Mouse (Mus musculus): ENCODE measurements at regions not wholly inside any gene's neighbourhood (a gene's known extent, or its start where the extent isn't known, plus 50 kb on each side); places are given as distances from the start of the nearest gene placed in this dataset.

- no peak for TF ChIP-seq CTCF (IDR thresholded peaks at IDR 0.05; ENCODE audit: extremely low read depth, insufficient read length, insufficient replicate concordance, low read depth, low read length)
- TF ChIP-seq POLR2A (IDR thresholded peaks at IDR 0.05; ENCODE audit: low read depth, low read length), result no peak
- Histone ChIP-seq H3K27ac (ENCODE audit: insufficient read depth, low read depth, low read length) (no peak overlapping the region), H3K36me3 (ENCODE audit: control insufficient read depth, insufficient read depth, low read length) (no peaks in the 10 kb centered on the region), H3K4me1 (ENCODE audit: control insufficient read depth, insufficient read depth, insufficient read length, low read length) (no peaks in the 10 kb centered on the region), H3K27me3 (ENCODE audit: control insufficient read depth, insufficient read depth, low read length) (no peaks in the 10 kb centered on the region), H3K4me3 (ENCODE audit: low read depth, low read length) (no peak overlapping the region)
- WGBS, result 86% methylated on average over 2 of the region's 2 CpGs
Observed at GRCm38 (mm10) chr12:98058977-98059376, 200.3 kb downstream of the Galc start.

GRCm38 (mm10) chr12:98050934-98051333, 208.3 kb downstream of the Galc start:
- no peak overlapping the region for H3K4me3 ChIP-seq (ENCODE audit: low read depth, low read length)
- H3K4me1 ChIP-seq (ENCODE audit: control insufficient read depth, insufficient read depth, insufficient read length, low read length), result no peaks in the 10 kb centered on the region
- no peaks in the 10 kb centered on the region for H3K36me3 ChIP-seq (ENCODE audit: control insufficient read depth, insufficient read depth, low read length)
- H3K27ac ChIP-seq (ENCODE audit: insufficient read depth, low read depth, low read length), result no peak overlapping the region
- WGBS, result 48% methylated on average over 4 of the region's 4 CpGs
- TF ChIP-seq CTCF (IDR thresholded peaks at IDR 0.05; ENCODE audit: extremely low read depth, insufficient read length, insufficient replicate concordance, low read depth, low read length) (no peak), POLR2A (IDR thresholded peaks at IDR 0.05; ENCODE audit: low read depth, low read length) (no peak)
- H3K27me3 ChIP-seq (ENCODE audit: control insufficient read depth, insufficient read depth, low read length), result no peaks in the 10 kb centered on the region

GRCm38 (mm10) chr12:98050500-98050899, 208.8 kb downstream of the Galc start:
- Histone ChIP-seq H3K4me1 (ENCODE audit: control insufficient read depth, insufficient read depth, insufficient read length, low read length) (no peaks in the 10 kb centered on the region), H3K27ac (ENCODE audit: insufficient read depth, low read depth, low read length) (no peak overlapping the region), H3K36me3 (ENCODE audit: control insufficient read depth, insufficient read depth, low read length) (no peaks in the 10 kb centered on the region), H3K4me3 (ENCODE audit: low read depth, low read length) (no peak overlapping the region), H3K27me3 (ENCODE audit: control insufficient read depth, insufficient read depth, low read length) (no peaks in the 10 kb centered on the region)
- 14% methylated on average over 1 of the region's 1 CpGs for WGBS
- no peak for TF ChIP-seq POLR2A (IDR thresholded peaks at IDR 0.05; ENCODE audit: low read depth, low read length)
- no peak for TF ChIP-seq CTCF (IDR thresholded peaks at IDR 0.05; ENCODE audit: extremely low read depth, insufficient read length, insufficient replicate concordance, low read depth, low read length)

- no peak overlapping the region for H3K4me3 ChIP-seq (ENCODE audit: low read depth, low read length)
- 41% methylated on average over 5 of the region's 5 CpGs for WGBS
- TF ChIP-seq POLR2A (IDR thresholded peaks at IDR 0.05; ENCODE audit: low read depth, low read length), result no peak
- no peak for TF ChIP-seq CTCF (IDR thresholded peaks at IDR 0.05; ENCODE audit: extremely low read depth, insufficient read length, insufficient replicate concordance, low read depth, low read length)
- H3K27me3 ChIP-seq (ENCODE audit: control insufficient read depth, insufficient read depth, low read length), result no peaks in the 10 kb centered on the region
- no peak overlapping the region for H3K27ac ChIP-seq (ENCODE audit: insufficient read depth, low read depth, low read length)
- H3K36me3 ChIP-seq (ENCODE audit: control insufficient read depth, insufficient read depth, low read length), result no peaks in the 10 kb centered on the region
- no peaks in the 10 kb centered on the region for H3K4me1 ChIP-seq (ENCODE audit: control insufficient read depth, insufficient read depth, insufficient read length, low read length)
Observed at GRCm38 (mm10) chr12:98050057-98050456, 209.2 kb downstream of the Galc start.

- no peaks in the 10 kb centered on the region for H3K27me3 ChIP-seq (ENCODE audit: control insufficient read depth, insufficient read depth, low read length)
- TF ChIP-seq POLR2A (IDR thresholded peaks at IDR 0.05; ENCODE audit: low read depth, low read length) (no peak), CTCF (IDR thresholded peaks at IDR 0.05; ENCODE audit: extremely low read depth, insufficient read length, insufficient replicate concordance, low read depth, low read length) (no peak)
- no peak overlapping the region for H3K27ac ChIP-seq (ENCODE audit: insufficient read depth, low read depth, low read length)
- H3K4me3 ChIP-seq (ENCODE audit: low read depth, low read length), result no peak overlapping the region
- 81% methylated on average over 8 of the region's 8 CpGs for WGBS
- no peaks in the 10 kb centered on the region for H3K4me1 ChIP-seq (ENCODE audit: control insufficient read depth, insufficient read depth, insufficient read length, low read length)
- H3K36me3 ChIP-seq (ENCODE audit: control insufficient read depth, insufficient read depth, low read length), result no peaks in the 10 kb centered on the region
Observed at GRCm38 (mm10) chr12:98047765-98048164, 211.5 kb downstream of the Galc start.

GRCm38 (mm10) chr12:98046459-98047440, 212.5 kb downstream of the Galc start:
- no peaks in the 10 kb centered on the region for H3K36me3 ChIP-seq (ENCODE audit: control insufficient read depth, insufficient read depth, low read length)
- no peaks in the 10 kb centered on the region for H3K4me1 ChIP-seq (ENCODE audit: control insufficient read depth, insufficient read depth, insufficient read length, low read length)
- H3K27ac ChIP-seq (ENCODE audit: insufficient read depth, low read depth, low read length), result no peak overlapping the region
- H3K4me3 ChIP-seq (ENCODE audit: low read depth, low read length), result no peak overlapping the region
- 70% methylated on average over 11 of the region's 11 CpGs for WGBS
- H3K27me3 ChIP-seq (ENCODE audit: control insufficient read depth, insufficient read depth, low read length), result no peaks in the 10 kb centered on the region
- no peak for TF ChIP-seq CTCF (IDR thresholded peaks at IDR 0.05; ENCODE audit: extremely low read depth, insufficient read length, insufficient replicate concordance, low read depth, low read length)
- TF ChIP-seq POLR2A (IDR thresholded peaks at IDR 0.05; ENCODE audit: low read depth, low read length), result no peak

GRCm38 (mm10) chr12:98045784-98046458, 213.3 kb downstream of the Galc start:
- no peak overlapping the region for H3K27ac ChIP-seq (ENCODE audit: insufficient read depth, low read depth, low read length)
- no peaks in the 10 kb centered on the region for H3K4me1 ChIP-seq (ENCODE audit: control insufficient read depth, insufficient read depth, insufficient read length, low read length)
- 42% methylated on average over 5 of the region's 5 CpGs for WGBS
- H3K36me3 ChIP-seq (ENCODE audit: control insufficient read depth, insufficient read depth, low read length), result no peaks in the 10 kb centered on the region
- no peak overlapping the region for H3K4me3 ChIP-seq (ENCODE audit: low read depth, low read length)
- TF ChIP-seq POLR2A (IDR thresholded peaks at IDR 0.05; ENCODE audit: low read depth, low read length) (no peak), CTCF (IDR thresholded peaks at IDR 0.05; ENCODE audit: extremely low read depth, insufficient read length, insufficient replicate concordance, low read depth, low read length) (no peak)
- no peaks in the 10 kb centered on the region for H3K27me3 ChIP-seq (ENCODE audit: control insufficient read depth, insufficient read depth, low read length)
